In genomic region chr12:111539041-111539345, GRCm38 (mm10) we compare ENCODE assay signal across 8 mouse cellular contexts. TPM values are rescaled to one million over a fixed set of nuclear protein-coding genes. Genes with fewer than 3 reads are reported as not detected.
DNase-seq lines count a peak whose midpoint lies in the region; ATAC-seq and TF ChIP-seq lines count a peak whose summit lies in the region.

No protein-coding gene starts in this region.

- H3K36me3 ChIP-seq in heart, embryonic 10.5 days = peaks cover 54% of the 10 kb centered on the region
- peaks cover 41% of the 10 kb centered on the region for H3K36me3 ChIP-seq in ES-E14 (ENCODE audit: control insufficient read depth, insufficient read depth, low read length, poor library complexity, severe bottlenecking)
- H3K36me3 ChIP-seq in heart, postnatal 0 days (replicated peaks; ENCODE audit: control insufficient read depth, insufficient read depth, low read length) = peaks cover 46% of the 10 kb centered on the region
- H3K36me3 ChIP-seq in midbrain, embryonic 11.5 days (ENCODE audit: control insufficient read depth, insufficient read depth, low read length) = peaks cover 13% of the 10 kb centered on the region

- peak overlapping the region; percentile 77 for H3K4me2 ChIP-seq in heart, postnatal 0 days (ENCODE audit: low read depth, low read length)
- peak overlapping the region; percentile 89 for H3K4me2 ChIP-seq in midbrain, embryonic 11.5 days

- H3K9me3 ChIP-seq in heart, embryonic 10.5 days = no peaks in the 10 kb centered on the region
- no peaks in the 10 kb centered on the region for H3K9me3 ChIP-seq in ES-E14 (ENCODE audit: control insufficient read depth, insufficient read depth, low read depth, low read length)
- no peaks in the 10 kb centered on the region for H3K9me3 ChIP-seq in heart, postnatal 0 days (replicated peaks; ENCODE audit: control insufficient read depth, low read length)
- H3K9me3 ChIP-seq in midbrain, embryonic 11.5 days (ENCODE audit: control insufficient read depth, low read length) = no peaks in the 10 kb centered on the region

- peak overlapping the region; percentile 95 for H3K4me3 ChIP-seq in heart, embryonic 10.5 days
- H3K4me3 ChIP-seq in ES-E14 (ENCODE audit: insufficient read depth in 1 of 2, low read depth in 1 of 2, low read length in 2 of 2, poor library complexity in 1 of 2, severe bottlenecking in 1 of 2) = peak overlapping the region; percentile 85
- H3K4me3 ChIP-seq in heart, postnatal 0 days (ENCODE audit: low read depth, low read length) = peak overlapping the region; percentile 91
- H3K4me3 ChIP-seq in midbrain, embryonic 11.5 days (ENCODE audit: low read depth, low read length) = peak overlapping the region; percentile 96

- H3K4me1 ChIP-seq in heart, embryonic 10.5 days = peaks cover 36% of the 10 kb centered on the region
- H3K4me1 ChIP-seq in ES-E14 (ENCODE audit: control insufficient read depth in 2 of 2, insufficient read depth in 2 of 2, low read length in 2 of 2, poor library complexity in 1 of 2) = peaks cover 3 to 4% of the 10 kb centered on the region in 2 experiments; a peak in 2 of 4 replicates
- H3K4me1 ChIP-seq in heart, postnatal 0 days (ENCODE audit: control insufficient read depth, insufficient read depth) = peaks cover 22% of the 10 kb centered on the region
- H3K4me1 ChIP-seq in midbrain, embryonic 11.5 days (ENCODE audit: control insufficient read depth, insufficient read depth, low read length) = peaks cover 14% of the 10 kb centered on the region

- WGBS in heart, embryonic 10.5 days = 2% methylated on average over 18 of the region's 18 CpGs
- WGBS in heart, postnatal 0 days = under 1% methylated on average over 18 of the region's 18 CpGs
- under 1% methylated on average over 18 of the region's 18 CpGs for WGBS in midbrain, embryonic 11.5 days

- H3K9ac ChIP-seq in ES-E14 (ENCODE audit: insufficient read depth, low read depth, low read length, poor library complexity, severe bottlenecking) = peak overlapping the region; percentile 97
- peak overlapping the region; percentile 98 for H3K9ac ChIP-seq in heart, postnatal 0 days (replicated peaks; ENCODE audit: low read depth, low read length)
- peak overlapping the region; percentile 98 for H3K9ac ChIP-seq in midbrain, embryonic 11.5 days (ENCODE audit: low read length)

- no peak for TF ChIP-seq EP300 in heart, postnatal 0 days (IDR thresholded peaks at IDR 0.05; ENCODE audit: low read depth)

- ATAC-seq in heart, postnatal 0 days (ENCODE audit: insufficient read depth, low read depth) = no peak
- no peak for ATAC-seq in midbrain, embryonic 11.5 days (ENCODE audit: low FRiP score)

- peak overlapping the region; percentile 100 for H3K27ac ChIP-seq in heart, embryonic 10.5 days
- peak overlapping the region; percentile 87 for H3K27ac ChIP-seq in ES-E14 (ENCODE audit: insufficient read depth, low read depth, low read length, poor library complexity, severe bottlenecking)
- H3K27ac ChIP-seq in heart, postnatal 0 days (ENCODE audit: low read depth) = peak overlapping the region; percentile 100
- H3K27ac ChIP-seq in midbrain, embryonic 11.5 days (ENCODE audit: low read depth, low read length) = peak overlapping the region; percentile 96; the same call in 1 of the 2 replicates

- no peak for TF ChIP-seq CTCF in heart, postnatal 0 days (IDR thresholded peaks at IDR 0.05; ENCODE audit: low read depth)

- in situ Hi-C loops in ES-E14 (cut with MboI; ENCODE audit: low sequenced_read_pairs in 2 of 2, unreplicated experiment in 2 of 2) = loop anchor here in 1 of 2 experiments (25.0 kb wide), 1 partner anchor 852 kb away; the partner anchor contains the start of gene 1700001K19Rik

- no peaks in the 10 kb centered on the region for H3K27me3 ChIP-seq in heart, embryonic 10.5 days (ENCODE audit: insufficient read depth, poor library complexity, severe bottlenecking)
- no peaks in the 10 kb centered on the region for H3K27me3 ChIP-seq in heart, postnatal 0 days (ENCODE audit: control insufficient read depth, insufficient read depth, low read length)
- H3K27me3 ChIP-seq in midbrain, embryonic 11.5 days (ENCODE audit: control insufficient read depth, insufficient read depth, low read length) = no peaks in the 10 kb centered on the region

- DNase-seq in heart, embryonic 10.5 days (ENCODE audit: low spot score) = peak; percentile 84
- no peak for DNase-seq in heart, postnatal 4 days
- DNase-seq in ES-E14 (ENCODE audit: low read depth, low spot score) = no peak
- DNase-seq in heart, postnatal 0 days (ENCODE audit: low spot score) = no peak
- peak; percentile 91 for DNase-seq in midbrain, embryonic 11.5 days (ENCODE audit: low spot score, missing footprints)
- DNase-seq in adrenal gland, adult 2 months = no peak
- no peak for DNase-seq in adrenal gland, adult 18-20 months (ENCODE audit: low spot score in 2 of 2)
- DNase-seq in layer of hippocampus, adult 8-10 months (ENCODE audit: low spot score in 2 of 2) = no peak

TF ChIP-seq in ES-E14, 5 proteins besides CTCF, POLR2A, EP300 and RAD21:
- no peak for TF ChIP-seq CHD2 (IDR thresholded peaks at IDR 0.05; ENCODE audit: low read depth, low read length)
- no peak; the same call in 1 of the 2 replicates for TF ChIP-seq HCFC1 (IDR thresholded peaks at IDR 0.05; ENCODE audit: borderline replicate concordance, insufficient read depth, low read length)
- TF ChIP-seq ZC3H11A (IDR thresholded peaks at IDR 0.05; ENCODE audit: borderline replicate concordance, low read depth, low read length) = no peak
- TF ChIP-seq ZNF384 (IDR thresholded peaks at IDR 0.05; ENCODE audit: low read depth, low read length) = no peak
- no peak for TF ChIP-seq MAFK (IDR thresholded peaks at IDR 0.05; ENCODE audit: insufficient read depth, low read depth, low read length)

RNA-seq across cellular contexts. Expression of gene Eif5, which starts 1.2 kb away (rescaled TPM):
- polyA plus RNA-seq in heart, embryonic 10.5 days (2016; fragmentation: Nextera tagmentation; extraction: Ambion mirVana) = 506 and 616 TPM in 2 replicates
- total RNA-seq in heart, postnatal 4 days (2021) = 100 to 1,000 TPM; 240 to 258 TPM
- 269 and 331 TPM in 2 replicates for total RNA-seq in ES-E14 (2012; rRNA removed)
- 153 and 223 TPM in 2 replicates for total RNA-seq in heart, postnatal 0 days (2014; rRNA removed; ENCODE audit: low replicate concordance)
- 360 and 361 TPM in 2 replicates for polyA plus RNA-seq in heart, postnatal 0 days (2015; fragmentation: Nextera tagmentation; extraction: Ambion mirVana)
- polyA plus RNA-seq in midbrain, embryonic 11.5 days (2014; fragmentation: Nextera tagmentation; extraction: Ambion mirVana) = 726 and 782 TPM in 2 replicates
- total RNA-seq in adrenal gland, adult 2 months (2021) = 100 to 1,000 TPM; 327 to 470 TPM
- 210 and 254 TPM in 2 replicates for polyA plus RNA-seq in adrenal gland, adult 2 months (2012; rRNA removed)
- total RNA-seq in adrenal gland, adult 18-20 months (2021) = 100 to 1,000 TPM; 393 to 425 TPM
- total RNA-seq in layer of hippocampus, adult 8-10 months (2022) = 100 to 1,000 TPM; 235 to 288 (median 259) TPM

RNA-seq across cellular contexts. Expression of gene Mark3, which starts 35.3 kb away (rescaled TPM):
- polyA plus RNA-seq in heart, embryonic 10.5 days (2016; fragmentation: Nextera tagmentation; extraction: Ambion mirVana) = 38.1 and 47.9 TPM in 2 replicates
- total RNA-seq in heart, postnatal 4 days (2021) = 10 to 100 TPM; 77.5 to 79.9 TPM
- total RNA-seq in ES-E14 (2012; rRNA removed) = 75.5 and 90.9 TPM in 2 replicates
- 66.3 and 80.1 TPM in 2 replicates for total RNA-seq in heart, postnatal 0 days (2014; rRNA removed; ENCODE audit: low replicate concordance)
- 16.5 and 20.0 TPM in 2 replicates for polyA plus RNA-seq in heart, postnatal 0 days (2015; fragmentation: Nextera tagmentation; extraction: Ambion mirVana)
- polyA plus RNA-seq in midbrain, embryonic 11.5 days (2014; fragmentation: Nextera tagmentation; extraction: Ambion mirVana) = 69.9 and 73.7 TPM in 2 replicates
- total RNA-seq in adrenal gland, adult 2 months (2021) = 10 to 100 TPM; 83.2 to 95.9 TPM
- 33.5 and 35.8 TPM in 2 replicates for polyA plus RNA-seq in adrenal gland, adult 2 months (2012; rRNA removed)
- 10 to 100 TPM; 75.0 to 88.1 TPM for total RNA-seq in adrenal gland, adult 18-20 months (2021)
- total RNA-seq in layer of hippocampus, adult 8-10 months (2022) = 100 to 1,000 TPM in 1 of 4 experiments, 10 to 100 TPM in 3; 89.3 to 107 (median 96.8) TPM

RNA-seq across cellular contexts. Expression of gene Gm266, which starts 53.4 kb away (rescaled TPM):
- 4.6 and 15.2 TPM in 2 replicates for polyA plus RNA-seq in heart, embryonic 10.5 days (2016; fragmentation: Nextera tagmentation; extraction: Ambion mirVana)
- 1 to 10 TPM in 1 of 2 experiments, under 1 TPM in 1; 0.88 to 1.6 TPM for total RNA-seq in heart, postnatal 4 days (2021)
- total RNA-seq in ES-E14 (2012; rRNA removed) = 0.62 and 0.90 TPM in 2 replicates
- total RNA-seq in heart, postnatal 0 days (2014; rRNA removed; ENCODE audit: low replicate concordance) = 4.0 and 4.3 TPM in 2 replicates
- polyA plus RNA-seq in heart, postnatal 0 days (2015; fragmentation: Nextera tagmentation; extraction: Ambion mirVana) = 0.85 and 1.3 TPM in 2 replicates
- 4.2 and 6.0 TPM in 2 replicates for polyA plus RNA-seq in midbrain, embryonic 11.5 days (2014; fragmentation: Nextera tagmentation; extraction: Ambion mirVana)
- under 1 TPM in 1 of 2 experiments, not detected in 1; 0.23 TPM for total RNA-seq in adrenal gland, adult 2 months (2021)
- 0.10 and 1.2 TPM in 2 replicates for polyA plus RNA-seq in adrenal gland, adult 2 months (2012; rRNA removed)
- not detected for total RNA-seq in adrenal gland, adult 18-20 months (2021)
- total RNA-seq in layer of hippocampus, adult 8-10 months (2022) = 1 to 10 TPM; 3.6 to 6.6 (median 4.6) TPM

Comparison
In these comparisons a context has a peak if more than half of its experiments do, and no peak if none do; other contexts are left out.
1. DNase-seq: peak in heart, embryonic 10.5 days (single experiment) and midbrain, embryonic 11.5 days (single experiment); none in heart, postnatal 4 days (single experiment), ES-E14 (single experiment), heart, postnatal 0 days (single experiment), adrenal gland, adult 2 months (single experiment), adrenal gland, adult 18-20 months (0 of 2) and layer of hippocampus, adult 8-10 months (0 of 2).
2. Peak in every context shown above with its lines, with median percentiles within 50 percentile points of each other: H3K27ac ChIP-seq, H3K4me3 ChIP-seq and H3K9ac ChIP-seq.